Mouse (Mus musculus): Measurements from ENCODE around the gene Hspa12b. TPM values are rescaled to one million over a fixed set of nuclear protein-coding genes. Genes with fewer than 3 reads are reported as not detected.
A peak's percentile ranks its signal among the peaks of the same experiment; 100 is the strongest.

The Hspa12b gene
- polyA plus RNA-seq, 1 experiment: 5.4 TPM

DNA sequence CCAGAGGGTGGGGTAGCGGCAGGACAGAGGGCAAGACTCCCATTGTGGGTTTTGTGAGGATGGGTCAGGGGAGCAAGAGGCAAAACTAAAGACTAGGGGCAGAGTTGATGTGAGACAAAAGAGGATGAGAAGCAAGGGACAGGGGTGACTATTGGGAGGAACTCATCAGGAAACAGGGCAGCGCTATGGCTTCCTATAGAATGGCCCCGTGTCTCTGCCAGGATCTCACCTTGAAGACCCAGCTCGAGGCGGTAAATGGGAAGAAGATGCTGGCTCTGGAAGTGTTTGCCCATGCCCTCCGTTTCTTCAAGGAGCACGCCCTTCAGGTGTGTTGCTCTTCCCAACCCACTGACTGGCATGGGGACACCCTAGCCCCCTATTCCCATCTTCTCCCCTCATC, 11.7 kb downstream of the Hspa12b start:
- Histone ChIP-seq H3K27me3 (ENCODE audit: control insufficient read depth, insufficient read depth, low read length) (no peaks in the 10 kb centered on the region), H3K4me3 (ENCODE audit: control insufficient read depth, low read depth, low read length) (no peak overlapping the region), H3K36me3 (ENCODE audit: control insufficient read depth, insufficient read depth, low read length) (no peaks in the 10 kb centered on the region), H3K27ac (ENCODE audit: control insufficient read depth, insufficient read depth, low read depth, low read length) (no peak overlapping the region), H3K4me1 (ENCODE audit: control insufficient read depth, insufficient read depth, low read length) (peaks cover 6% of the 10 kb centered on the region; the same call in 1 of the 2 replicates)
- TF ChIP-seq POLR2A (IDR thresholded peaks at IDR 0.05; ENCODE audit: control insufficient read depth, low read depth, low read length): no peak
- TF ChIP-seq CTCF (IDR thresholded peaks at IDR 0.05; ENCODE audit: control insufficient read depth, insufficient read depth, insufficient replicate concordance, low read depth, low read length): no peak

DNA sequence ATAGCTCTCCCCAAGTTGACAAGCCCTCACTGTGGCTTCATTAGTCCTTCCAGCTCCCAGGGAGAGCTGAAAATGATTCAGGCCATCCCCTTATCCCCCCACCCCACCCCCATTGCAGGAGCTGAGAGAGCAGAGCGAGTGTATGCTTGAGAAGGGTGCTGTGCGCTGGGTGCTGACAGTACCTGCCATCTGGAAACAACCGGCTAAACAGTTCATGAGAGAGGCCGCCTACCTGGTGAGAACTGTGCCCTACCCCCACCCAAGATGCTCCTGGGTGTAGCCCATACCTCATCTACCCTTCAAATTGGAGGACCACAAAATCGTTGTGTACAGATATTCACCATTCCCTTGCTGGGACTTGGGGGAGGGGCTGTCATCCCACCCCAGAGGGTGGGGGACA, 12.2 kb downstream of the Hspa12b start:
- TF ChIP-seq POLR2A (IDR thresholded peaks at IDR 0.05; ENCODE audit: control insufficient read depth, low read depth, low read length) (no peak), CTCF (IDR thresholded peaks at IDR 0.05; ENCODE audit: control insufficient read depth, insufficient read depth, insufficient replicate concordance, low read depth, low read length) (no peak)
- Histone ChIP-seq H3K36me3 (ENCODE audit: control insufficient read depth, insufficient read depth, low read length) (no peaks in the 10 kb centered on the region), H3K4me1 (ENCODE audit: control insufficient read depth, insufficient read depth, low read length) (peaks cover 6% of the 10 kb centered on the region; the same call in 1 of the 2 replicates), H3K4me3 (ENCODE audit: control insufficient read depth, low read depth, low read length) (no peak overlapping the region), H3K27me3 (ENCODE audit: control insufficient read depth, insufficient read depth, low read length) (no peaks in the 10 kb centered on the region), H3K27ac (ENCODE audit: control insufficient read depth, insufficient read depth, low read depth, low read length) (no peak overlapping the region)

DNA sequence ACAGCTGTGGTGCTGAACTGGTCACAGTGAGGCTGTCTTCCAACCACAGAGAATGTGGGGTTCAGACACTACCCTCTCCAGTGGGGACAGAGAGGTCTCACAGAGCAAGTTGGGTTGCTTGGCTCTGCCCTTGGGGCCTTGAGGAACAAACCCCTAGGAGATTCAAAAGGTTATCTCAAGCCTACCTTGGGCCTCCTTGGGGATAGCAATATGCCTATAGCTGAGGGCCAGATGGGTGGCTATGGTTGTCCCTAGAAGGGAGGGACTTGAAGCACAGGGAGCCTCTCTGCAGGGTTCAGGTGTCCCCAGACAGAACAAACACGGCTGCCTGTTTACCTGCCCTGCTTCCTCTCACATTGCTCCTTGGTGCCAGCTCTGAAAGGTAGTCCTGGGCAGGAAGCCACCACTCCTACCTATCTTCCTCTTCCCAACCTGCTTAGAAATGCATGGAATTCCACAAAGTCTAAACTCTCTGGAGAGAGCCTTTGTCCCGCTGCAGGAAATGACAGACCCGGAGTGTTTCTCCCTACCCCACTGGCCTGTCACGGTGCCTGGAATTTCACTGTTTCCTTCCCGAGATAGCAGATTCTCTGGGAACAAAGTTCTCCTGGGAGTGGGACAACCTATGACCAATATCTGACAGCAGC, 12.9 kb downstream of the Hspa12b start:
- Histone ChIP-seq H3K27ac (ENCODE audit: control insufficient read depth, insufficient read depth, low read depth, low read length) (no peak overlapping the region), H3K4me1 (ENCODE audit: control insufficient read depth, insufficient read depth, low read length) (peaks cover 6% of the 10 kb centered on the region; the same call in 1 of the 2 replicates), H3K36me3 (ENCODE audit: control insufficient read depth, insufficient read depth, low read length) (no peaks in the 10 kb centered on the region), H3K4me3 (ENCODE audit: control insufficient read depth, low read depth, low read length) (no peak overlapping the region), H3K27me3 (ENCODE audit: control insufficient read depth, insufficient read depth, low read length) (no peaks in the 10 kb centered on the region)
- TF ChIP-seq CTCF (IDR thresholded peaks at IDR 0.05; ENCODE audit: control insufficient read depth, insufficient read depth, insufficient replicate concordance, low read depth, low read length): no peak

DNA sequence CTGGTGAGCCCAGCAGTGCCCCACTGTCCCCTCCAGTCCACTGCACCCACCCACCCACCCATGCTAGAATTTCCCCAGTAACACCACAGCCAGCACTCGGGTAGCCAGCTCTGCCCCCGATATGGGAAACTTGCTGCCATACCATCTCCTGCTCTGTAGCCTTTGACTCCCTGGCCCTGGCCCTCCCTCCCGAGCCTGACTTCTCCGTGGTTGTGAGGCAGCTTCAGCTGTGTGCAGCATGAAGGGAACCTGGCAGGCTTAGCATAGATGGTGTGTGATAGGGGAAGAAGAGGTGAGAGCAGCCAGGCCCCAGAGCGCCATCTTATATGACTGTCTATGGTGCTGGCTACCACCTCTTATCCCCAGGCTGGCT, 13.4 kb downstream of the Hspa12b start:
- H3K4me1 ChIP-seq (ENCODE audit: control insufficient read depth, insufficient read depth, low read length): peaks cover 6% of the 10 kb centered on the region; the same call in 1 of the 2 replicates
- H3K4me3 ChIP-seq (ENCODE audit: control insufficient read depth, low read depth, low read length): no peak overlapping the region
- no peaks in the 10 kb centered on the region for H3K36me3 ChIP-seq (ENCODE audit: control insufficient read depth, insufficient read depth, low read length)
- no peak overlapping the region for H3K27ac ChIP-seq (ENCODE audit: control insufficient read depth, insufficient read depth, low read depth, low read length)
- no peak for TF ChIP-seq CTCF (IDR thresholded peaks at IDR 0.05; ENCODE audit: control insufficient read depth, insufficient read depth, insufficient replicate concordance, low read depth, low read length)
- no peak for TF ChIP-seq POLR2A (IDR thresholded peaks at IDR 0.05; ENCODE audit: control insufficient read depth, low read depth, low read length)
- H3K27me3 ChIP-seq (ENCODE audit: control insufficient read depth, insufficient read depth, low read length): no peaks in the 10 kb centered on the region

DNA sequence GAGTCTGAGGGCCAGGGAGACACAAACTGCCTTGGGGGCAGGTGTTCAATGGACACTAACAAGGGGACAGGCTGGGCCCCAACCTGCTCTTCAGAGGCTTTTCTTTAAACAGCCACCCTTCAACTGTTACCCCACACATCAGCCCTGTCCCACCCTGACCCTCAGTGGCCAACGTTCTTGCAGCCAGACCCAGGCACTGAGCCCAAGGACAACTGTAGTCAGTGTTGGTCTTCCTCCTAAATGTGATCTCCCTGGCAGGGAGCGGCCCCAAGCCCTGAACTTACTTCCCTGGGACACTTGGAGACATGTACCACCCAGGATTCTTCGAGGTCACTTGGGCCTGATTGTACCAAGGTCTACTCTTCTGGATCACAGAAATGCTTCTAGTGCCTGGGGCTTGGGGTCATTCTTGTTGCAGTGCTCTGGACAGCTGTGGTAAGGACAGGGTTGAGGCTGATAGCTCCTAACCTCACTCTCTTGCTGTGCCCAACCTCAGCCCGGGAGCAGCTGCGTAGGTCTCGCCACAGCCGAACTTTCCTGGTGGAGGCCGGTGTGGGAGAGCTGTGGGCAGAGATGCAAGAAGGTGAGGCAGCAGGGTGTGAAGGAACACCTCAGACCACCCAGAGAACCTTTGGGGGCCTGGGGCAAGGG, 14.4 kb downstream of the Hspa12b start:
- H3K36me3 ChIP-seq (ENCODE audit: control insufficient read depth, insufficient read depth, low read length): no peaks in the 10 kb centered on the region
- no peak overlapping the region for H3K4me3 ChIP-seq (ENCODE audit: control insufficient read depth, low read depth, low read length)
- no peak overlapping the region for H3K27ac ChIP-seq (ENCODE audit: control insufficient read depth, insufficient read depth, low read depth, low read length)
- peaks cover 6% of the 10 kb centered on the region; the same call in 1 of the 2 replicates for H3K4me1 ChIP-seq (ENCODE audit: control insufficient read depth, insufficient read depth, low read length)
- TF ChIP-seq POLR2A (IDR thresholded peaks at IDR 0.05; ENCODE audit: control insufficient read depth, low read depth, low read length) (no peak), CTCF (IDR thresholded peaks at IDR 0.05; ENCODE audit: control insufficient read depth, insufficient read depth, insufficient replicate concordance, low read depth, low read length) (no peak)
- H3K27me3 ChIP-seq (ENCODE audit: control insufficient read depth, insufficient read depth, low read length): no peaks in the 10 kb centered on the region

DNA sequence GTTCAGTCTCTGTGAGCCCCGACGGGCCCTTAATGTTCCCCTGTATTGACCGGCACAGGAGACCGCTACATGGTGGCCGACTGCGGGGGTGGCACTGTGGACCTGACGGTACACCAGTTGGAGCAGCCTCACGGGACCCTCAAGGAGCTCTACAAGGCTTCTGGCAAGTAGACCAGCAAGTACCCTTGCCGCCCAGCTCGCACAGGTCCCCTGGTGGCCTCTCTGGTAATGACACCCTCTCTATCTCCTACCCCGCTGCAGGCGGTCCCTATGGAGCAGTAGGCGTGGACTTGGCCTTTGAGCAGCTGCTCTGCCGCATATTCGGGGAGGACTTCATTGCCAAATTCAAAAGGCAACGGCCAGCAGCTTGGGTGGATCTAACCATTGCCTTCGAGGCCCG, 15.5 kb downstream of the Hspa12b start:
- H3K4me1 ChIP-seq (ENCODE audit: control insufficient read depth, insufficient read depth, low read length): peaks cover 6% of the 10 kb centered on the region; the same call in 1 of the 2 replicates
- no peak overlapping the region for H3K4me3 ChIP-seq (ENCODE audit: control insufficient read depth, low read depth, low read length)
- no peaks in the 10 kb centered on the region for H3K27me3 ChIP-seq (ENCODE audit: control insufficient read depth, insufficient read depth, low read length)
- no peaks in the 10 kb centered on the region for H3K36me3 ChIP-seq (ENCODE audit: control insufficient read depth, insufficient read depth, low read length)
- H3K27ac ChIP-seq (ENCODE audit: control insufficient read depth, insufficient read depth, low read depth, low read length): no peak overlapping the region
- TF ChIP-seq POLR2A (IDR thresholded peaks at IDR 0.05; ENCODE audit: control insufficient read depth, low read depth, low read length) (no peak), CTCF (IDR thresholded peaks at IDR 0.05; ENCODE audit: control insufficient read depth, insufficient read depth, insufficient replicate concordance, low read depth, low read length) (peak; percentile 76)

DNA sequence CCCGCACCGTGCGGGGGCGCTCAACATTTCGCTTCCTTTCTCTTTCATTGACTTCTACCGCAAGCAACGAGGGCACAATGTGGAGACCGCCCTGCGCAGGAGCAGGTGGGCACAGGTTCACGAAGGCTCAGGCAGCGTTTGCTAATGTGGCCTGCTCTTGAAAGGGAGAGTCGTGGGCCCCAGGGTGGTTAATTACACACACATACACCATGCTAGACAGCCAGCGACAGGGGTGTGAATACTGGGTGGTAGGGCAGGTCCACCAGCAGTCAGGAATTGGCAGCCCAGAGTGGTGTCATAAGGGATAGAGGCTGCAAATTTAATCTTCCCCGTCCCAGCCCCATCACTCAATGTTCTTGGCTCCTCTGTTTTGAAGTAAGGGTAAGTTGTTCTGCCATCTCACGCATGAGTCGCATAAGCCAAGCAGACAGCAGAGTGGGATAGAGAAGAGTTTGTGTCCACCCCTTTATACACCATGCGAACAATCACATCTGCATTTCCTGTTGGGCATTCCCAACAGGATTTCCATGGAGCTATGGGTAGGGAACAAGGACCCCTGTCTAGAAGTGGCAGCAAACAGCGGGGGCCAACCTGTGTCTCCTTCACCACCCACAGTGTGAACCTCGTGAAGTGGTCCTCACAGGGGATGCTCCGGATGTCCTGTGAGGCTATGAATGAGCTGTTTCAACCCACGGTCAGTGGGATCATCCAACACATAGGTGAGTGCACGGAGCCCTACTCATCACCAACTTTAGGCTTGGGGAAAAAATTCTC, 16.1 kb downstream of the Hspa12b start:
- Histone ChIP-seq H3K4me1 (ENCODE audit: control insufficient read depth, insufficient read depth, low read length) (peaks cover 6% of the 10 kb centered on the region; the same call in 1 of the 2 replicates), H3K36me3 (ENCODE audit: control insufficient read depth, insufficient read depth, low read length) (no peaks in the 10 kb centered on the region; the same call in 1 of the 2 replicates), H3K27ac (ENCODE audit: control insufficient read depth, insufficient read depth, low read depth, low read length) (no peak overlapping the region), H3K27me3 (ENCODE audit: control insufficient read depth, insufficient read depth, low read length) (no peaks in the 10 kb centered on the region), H3K4me3 (ENCODE audit: control insufficient read depth, low read depth, low read length) (no peak overlapping the region)
- no peak for TF ChIP-seq CTCF (IDR thresholded peaks at IDR 0.05; ENCODE audit: control insufficient read depth, insufficient read depth, insufficient replicate concordance, low read depth, low read length)
- TF ChIP-seq POLR2A (IDR thresholded peaks at IDR 0.05; ENCODE audit: control insufficient read depth, low read depth, low read length): no peak
